In the genomic region with DNA sequence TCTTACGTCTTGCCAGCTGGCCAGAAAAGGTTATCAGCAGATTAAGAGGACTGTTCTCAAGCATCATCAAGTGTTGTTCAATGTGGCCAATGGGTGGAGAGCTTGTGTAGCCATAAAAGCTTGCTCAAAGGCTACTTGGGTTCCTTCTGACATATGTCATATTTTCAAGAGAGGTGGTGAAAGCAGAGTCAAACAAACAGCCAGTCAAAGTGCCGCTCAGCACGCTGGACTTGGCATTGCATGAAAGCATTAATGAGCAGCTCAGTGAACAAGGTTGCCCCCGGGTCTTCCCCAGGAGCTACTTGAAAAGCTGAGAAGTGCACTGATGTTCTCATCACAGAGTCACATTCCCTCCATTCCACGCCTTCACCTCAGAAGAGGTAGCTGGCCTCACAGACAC, we compare ENCODE assay signal across 27 mouse cellular contexts.
DNase-seq lines count a peak whose midpoint lies in the region; ATAC-seq and TF ChIP-seq lines count a peak whose summit lies in the region.
"Had no signal": no experiment of that assay in that cellular context is flagged by ENCODE, and none has a peak within 500 bp of the region (broad histone marks: within the 10 kb centered on the region; RNA-seq: fewer than 3 reads in every experiment).

No protein-coding gene starts in this region.

- no peaks in the 10 kb centered on the region for H3K27me3 ChIP-seq in heart, embryonic 13.5 days (replicated peaks)
- H3K27me3 ChIP-seq in heart, embryonic 16.5 days (ENCODE audit: control insufficient read depth, insufficient read depth, low read length) = no peaks in the 10 kb centered on the region
- no peaks in the 10 kb centered on the region for H3K27me3 ChIP-seq in heart, embryonic 10.5 days (ENCODE audit: insufficient read depth, poor library complexity, severe bottlenecking)
- H3K27me3 ChIP-seq in kidney, embryonic 16.5 days (ENCODE audit: insufficient read depth, low read length) = no peaks in the 10 kb centered on the region; the same call in 1 of the 2 replicates
- H3K27me3 ChIP-seq: embryonic facial prominence, embryonic 13.5 days; forebrain, embryonic 12.5 days; hindbrain, embryonic 12.5 days; hindbrain, embryonic 15.5 days had no signal

- no peak overlapping the region for H3K9ac ChIP-seq in heart, embryonic 13.5 days
- H3K9ac ChIP-seq in heart, embryonic 16.5 days (ENCODE audit: low read length) = no peak overlapping the region
- no peak overlapping the region for H3K9ac ChIP-seq in kidney, embryonic 16.5 days (replicated peaks; ENCODE audit: low read length)
- H3K9ac ChIP-seq: embryonic facial prominence, embryonic 13.5 days; forebrain, embryonic 12.5 days; hindbrain, embryonic 12.5 days; hindbrain, embryonic 15.5 days had no signal

- no peak for DNase-seq in heart, adult 18-20 months
- DNase-seq in heart, embryonic 10.5 days (ENCODE audit: low spot score) = no peak
- DNase-seq in lung, adult 18-20 months = peak; percentile 0 to 2
- no peak for DNase-seq in lung, adult 2 months
- peak; percentile 13 for DNase-seq in lung, postnatal 36 days
- DNase-seq: adrenal gland, adult 8-10 months; adrenal gland, postnatal 25 days; cerebellum, adult 11-12 months; cerebellum, adult 8-10 months; cerebellum, postnatal 36 days; embryo, embryonic 11 days; gastrocnemius, adult 2 months; gastrocnemius, postnatal 14 days; heart, adult 2 months had no signal

- no peak for TF ChIP-seq CTCF in lung, adult 2 months (IDR thresholded peaks at IDR 0.05; ENCODE audit: insufficient read depth, low read length)

- H3K27ac ChIP-seq in heart, embryonic 13.5 days (replicated peaks) = no peak overlapping the region
- H3K27ac ChIP-seq in heart, embryonic 16.5 days (ENCODE audit: low read length) = no peak overlapping the region
- H3K27ac ChIP-seq in heart, embryonic 10.5 days = no peak overlapping the region
- H3K27ac ChIP-seq in kidney, embryonic 16.5 days (ENCODE audit: low read length) = no peak overlapping the region
- H3K27ac ChIP-seq: embryonic facial prominence, embryonic 10.5 days; embryonic facial prominence, embryonic 13.5 days; forebrain, embryonic 12.5 days; gastrocnemius, adult 2 months; heart, adult 2 months; hindbrain, embryonic 12.5 days; hindbrain, embryonic 15.5 days had no signal

- H3K36me3 ChIP-seq in heart, embryonic 13.5 days = no peaks in the 10 kb centered on the region
- H3K36me3 ChIP-seq in heart, embryonic 16.5 days (ENCODE audit: control insufficient read depth, insufficient read depth) = no peaks in the 10 kb centered on the region
- no peaks in the 10 kb centered on the region for H3K36me3 ChIP-seq in heart, embryonic 10.5 days
- H3K36me3 ChIP-seq in kidney, embryonic 16.5 days (ENCODE audit: insufficient read depth, low read length) = no peaks in the 10 kb centered on the region
- H3K36me3 ChIP-seq: embryonic facial prominence, embryonic 10.5 days; embryonic facial prominence, embryonic 13.5 days; forebrain, embryonic 12.5 days; hindbrain, embryonic 12.5 days; hindbrain, embryonic 15.5 days had no signal

- no peak for ATAC-seq in heart, embryonic 13.5 days (ENCODE audit: extremely low read depth, insufficient number of reproducible peaks, low FRiP score, low TSS enrichment)
- peak; percentile 67 for ATAC-seq in heart, embryonic 16.5 days (replicated peaks; ENCODE audit: extremely low read depth, insufficient read depth, low FRiP score)
- ATAC-seq in kidney, embryonic 16.5 days (ENCODE audit: low FRiP score, low TSS enrichment) = no peak
- ATAC-seq: activated CD4-positive, CD25-positive, alpha-beta regulatory T cell, adult 4 months; forebrain, embryonic 16.5 days; intestine, postnatal 0 days had no signal

- 0 out of 2 replicates have a peak overlapping the region, but pooled peaks have one; percentile 9 for H3K4me2 ChIP-seq in heart, embryonic 13.5 days
- H3K4me2 ChIP-seq in heart, embryonic 16.5 days (ENCODE audit: low read depth, low read length) = no peak overlapping the region
- H3K4me2 ChIP-seq in kidney, embryonic 16.5 days (replicated peaks; ENCODE audit: low read depth, low read length) = no peak overlapping the region
- H3K4me2 ChIP-seq: embryonic facial prominence, embryonic 13.5 days; forebrain, embryonic 12.5 days; heart, embryonic 11.5 days; hindbrain, embryonic 12.5 days; hindbrain, embryonic 15.5 days had no signal

- H3K4me3 ChIP-seq in heart, embryonic 13.5 days = no peak overlapping the region
- no peak overlapping the region for H3K4me3 ChIP-seq in heart, embryonic 16.5 days (ENCODE audit: low read length)
- H3K4me3 ChIP-seq in heart, embryonic 10.5 days = no peak overlapping the region
- H3K4me3 ChIP-seq in lung, adult 2 months (replicated peaks; ENCODE audit: extremely low read depth, low read depth, low read length) = no peak overlapping the region
- H3K4me3 ChIP-seq in kidney, embryonic 16.5 days (ENCODE audit: low read length) = no peak overlapping the region
- H3K4me3 ChIP-seq: embryonic facial prominence, embryonic 10.5 days; embryonic facial prominence, embryonic 13.5 days; erythroblast, embryonic 14.5 days; forebrain, embryonic 12.5 days; gastrocnemius, adult 2 months; heart, adult 2 months; hindbrain, embryonic 12.5 days; hindbrain, embryonic 15.5 days had no signal

- no peaks in the 10 kb centered on the region for H3K9me3 ChIP-seq in heart, embryonic 13.5 days
- H3K9me3 ChIP-seq in heart, embryonic 16.5 days (replicated peaks; ENCODE audit: control insufficient read depth, low read length) = no peaks in the 10 kb centered on the region
- no peaks in the 10 kb centered on the region for H3K9me3 ChIP-seq in heart, embryonic 10.5 days
- H3K9me3 ChIP-seq in kidney, embryonic 16.5 days (ENCODE audit: low read length) = no peaks in the 10 kb centered on the region
- H3K9me3 ChIP-seq: embryonic facial prominence, embryonic 10.5 days; embryonic facial prominence, embryonic 13.5 days; forebrain, embryonic 12.5 days; hindbrain, embryonic 12.5 days; hindbrain, embryonic 15.5 days had no signal

- H3K4me1 ChIP-seq in heart, embryonic 13.5 days = 0 out of 2 replicates have a peak, but pooled peaks cover 7% of the 10 kb centered on the region
- no peaks in the 10 kb centered on the region for H3K4me1 ChIP-seq in heart, embryonic 16.5 days (ENCODE audit: control insufficient read depth, insufficient read depth, low read length)
- no peaks in the 10 kb centered on the region for H3K4me1 ChIP-seq in heart, embryonic 10.5 days
- no peaks in the 10 kb centered on the region for H3K4me1 ChIP-seq in lung, adult 2 months (ENCODE audit: control insufficient read depth, insufficient read depth, low read length)
- no peaks in the 10 kb centered on the region for H3K4me1 ChIP-seq in kidney, embryonic 16.5 days (ENCODE audit: insufficient read depth, low read length)
- H3K4me1 ChIP-seq: embryonic facial prominence, embryonic 10.5 days; embryonic facial prominence, embryonic 13.5 days; forebrain, embryonic 12.5 days; hindbrain, embryonic 12.5 days; hindbrain, embryonic 15.5 days had no signal

- no peak for TF ChIP-seq POLR2A in lung, adult 2 months (IDR thresholded peaks at IDR 0.05; ENCODE audit: borderline replicate concordance, extremely low read depth, low read depth, low read length)

- WGBS in heart, embryonic 13.5 days = 36% methylated on average over 5 of the region's 5 CpGs
- WGBS in heart, embryonic 16.5 days = 41% methylated on average over 5 of the region's 5 CpGs
- 41% methylated on average over 5 of the region's 5 CpGs for WGBS in heart, embryonic 10.5 days
- WGBS in lung, adult 2 months = 50% methylated on average over 5 of the region's 5 CpGs
- 67% methylated on average over 5 of the region's 5 CpGs for WGBS in kidney, embryonic 16.5 days

Comparison
In these comparisons a context has a peak if more than half of its experiments do, and no peak if none do; other contexts are left out.
1. DNase-seq: peak in lung, adult 18-20 months (2 of 2) and lung, postnatal 36 days (single experiment); none in heart, adult 18-20 months (0 of 2), heart, embryonic 10.5 days (single experiment) and lung, adult 2 months (single experiment).